Mouse (Mus musculus): ENCODE data around the gene Ppp1r13b.

- TF ChIP-seq CTCF (IDR thresholded peaks at IDR 0.05; ENCODE audit: extremely low read depth, insufficient read depth, insufficient read length, insufficient replicate concordance) (no peak), POLR2A (IDR thresholded peaks at IDR 0.05; ENCODE audit: low read depth, low read length) (no peak)
Observed at GRCm38 (mm10) chr12:111956173-111956572, 48.3 kb upstream of the Ppp1r13b start.
